Mouse (Mus musculus): Measurements from ENCODE around the gene Gm20388. TPM values are rescaled to one million over a fixed set of nuclear protein-coding genes. Genes with fewer than 3 reads are reported as not detected.
"Not testable (repeated sequence)": the region's sequence is repeated elsewhere in the genome, so short reads cannot be mapped to it uniquely, and the experiment has no call there.

Gene Gm20388
- total RNA-seq, 2 experiments from 2014 or later, result not detected

- DNase-seq (ENCODE audit: low spot score in 2 of 2), result peak; percentile 97 to 99
Observed at GRCm38 (mm10) chr8:121652774-121653323, 1742.2 kb downstream of the Gm20388 start, which contains the start of gene Zcchc14. Zcchc14 (minus strand) TSS chr8:121652901.

GRCm38 (mm10) chr8:121653340-121654019, 1742.8 kb downstream of the Gm20388 start:
- no peak for DNase-seq (ENCODE audit: low spot score in 2 of 2)

- DNase-seq (ENCODE audit: low spot score in 2 of 2), result no peak
Observed at GRCm38 (mm10) chr8:121654131-121654530, 1743.5 kb downstream of the Gm20388 start.

GRCm38 (mm10) chr8:121654966-121655494, 1744.4 kb downstream of the Gm20388 start:
- DNase-seq (ENCODE audit: low spot score in 2 of 2), result no peak

- DNase-seq (ENCODE audit: low spot score in 2 of 2), result no peak
Observed at GRCm38 (mm10) chr8:121660602-121661001, 1750.0 kb downstream of the Gm20388 start.

- no peak for DNase-seq (ENCODE audit: low spot score in 2 of 2)
Observed at GRCm38 (mm10) chr8:121661631-121662357, 1751.2 kb downstream of the Gm20388 start.

- no peak for DNase-seq (ENCODE audit: low spot score in 2 of 2)
Observed at GRCm38 (mm10) chr8:121663101-121663500, 1752.5 kb downstream of the Gm20388 start.

- no peak for DNase-seq (ENCODE audit: low spot score in 2 of 2)
Observed at GRCm38 (mm10) chr8:121665329-121665728, 1754.7 kb downstream of the Gm20388 start.

- not testable (repeated sequence) for DNase-seq (ENCODE audit: low spot score in 2 of 2)
Observed at GRCm38 (mm10) chr8:121667936-121668500, 1757.4 kb downstream of the Gm20388 start.

- no peak for DNase-seq (ENCODE audit: low spot score in 2 of 2)
Observed at GRCm38 (mm10) chr8:121668553-121668952, 1757.9 kb downstream of the Gm20388 start.

- DNase-seq (ENCODE audit: low spot score in 2 of 2), result no peak
Observed at GRCm38 (mm10) chr8:121669208-121669607, 1758.6 kb downstream of the Gm20388 start.

GRCm38 (mm10) chr8:121673153-121673552, 1762.5 kb downstream of the Gm20388 start:
- no peak for DNase-seq (ENCODE audit: low spot score in 2 of 2)

GRCm38 (mm10) chr8:121673917-121674316, 1763.3 kb downstream of the Gm20388 start:
- DNase-seq (ENCODE audit: low spot score in 2 of 2), result peak in 1 of 2 experiments; percentile 64

GRCm38 (mm10) chr8:121674524-121674923, 1763.9 kb downstream of the Gm20388 start:
- no peak for DNase-seq (ENCODE audit: low spot score in 2 of 2)

GRCm38 (mm10) chr8:121675161-121675560, 1764.5 kb downstream of the Gm20388 start:
- DNase-seq (ENCODE audit: low spot score in 2 of 2), result no peak

- no peak for DNase-seq (ENCODE audit: low spot score in 2 of 2)
Observed at GRCm38 (mm10) chr8:121675701-121676100, 1765.1 kb downstream of the Gm20388 start.

- no peak for DNase-seq (ENCODE audit: low spot score in 2 of 2)
Observed at GRCm38 (mm10) chr8:121678696-121679095, 1768.1 kb downstream of the Gm20388 start.

GRCm38 (mm10) chr8:121680896-121681295, 1770.3 kb downstream of the Gm20388 start:
- no peak for DNase-seq (ENCODE audit: low spot score in 2 of 2)

GRCm38 (mm10) chr8:121681457-121681856, 1770.8 kb downstream of the Gm20388 start:
- no peak for DNase-seq (ENCODE audit: low spot score in 2 of 2)

GRCm38 (mm10) chr8:121683083-121683832, 1772.6 kb downstream of the Gm20388 start:
- no peak for DNase-seq (ENCODE audit: low spot score in 2 of 2)

GRCm38 (mm10) chr8:121685419-121685818, 1774.8 kb downstream of the Gm20388 start:
- DNase-seq (ENCODE audit: low spot score in 2 of 2), result no peak
